Mouse (Mus musculus) heart, postnatal 0 days (tissue): ENCODE measurements around the gene Wfdc12.

ENCODE experiments used
- CTCF ChIP-seq: IDR thresholded peaks from 2 replicates; pipeline ENCODE4 v1.5.1; 2016; ENCODE audit warnings: antibody characterized with exemption, control low read depth, low read depth
- EP300 ChIP-seq: IDR thresholded peaks from 2 replicates; pipeline ENCODE4 v1.6.1; 2016; ENCODE audit warnings: antibody characterized with exemption, low read depth

DNA sequence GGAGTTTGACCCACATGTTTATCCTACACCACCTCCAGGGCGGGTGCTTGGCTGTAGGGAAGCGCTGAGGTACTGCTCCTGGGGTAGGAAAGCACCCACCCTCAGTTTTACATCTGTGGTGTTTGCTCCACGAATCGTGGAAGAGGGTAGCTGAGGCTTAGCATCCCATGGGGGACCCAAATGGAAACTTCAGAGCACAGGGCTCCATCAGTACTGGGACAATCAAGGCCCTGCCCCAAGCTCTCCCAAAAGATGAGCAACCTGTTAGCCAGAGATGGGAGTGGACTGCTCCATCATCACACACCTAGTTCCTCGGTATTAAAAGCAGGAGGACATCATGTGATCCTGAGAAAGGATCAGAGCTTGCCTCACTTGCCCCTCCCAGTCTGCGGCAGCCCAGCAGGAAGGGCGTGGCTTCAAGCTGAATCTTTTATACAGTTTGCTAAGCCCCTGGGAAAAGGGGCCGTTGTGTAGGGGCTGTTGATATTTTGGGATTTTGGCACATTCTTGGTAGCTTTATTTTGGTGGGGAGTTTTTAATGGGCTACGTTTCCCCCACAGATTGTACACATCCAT is 6.2 kb downstream of the Wfdc12 start:
- TF ChIP-seq EP300 (no peak), CTCF (no peak)
